Mouse (Mus musculus): ENCODE measurements around the gene Btg2.

DNA sequence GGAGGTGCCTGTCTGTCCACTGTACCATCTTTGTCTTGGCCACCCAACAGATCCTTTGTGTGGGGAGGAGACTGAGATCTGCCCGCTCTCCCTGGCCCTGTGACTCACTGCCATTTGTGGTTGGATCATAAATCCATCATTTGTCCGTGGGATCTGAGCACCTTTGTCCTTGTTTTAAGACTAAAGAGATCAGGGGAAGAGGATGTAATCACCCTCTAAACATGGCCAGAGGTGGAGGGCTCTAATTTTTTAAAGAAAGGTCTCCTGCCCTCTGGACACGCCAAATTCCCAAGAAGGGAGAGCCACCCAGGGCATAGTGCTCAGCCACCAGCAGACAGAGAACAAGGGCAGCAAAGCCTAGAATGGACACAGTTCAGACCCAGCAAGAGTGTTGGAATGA is 12.9 kb upstream of the Btg2 start:
- TF ChIP-seq CTCF (IDR thresholded peaks at IDR 0.05; ENCODE audit: extremely low read depth, insufficient read depth, low read length), result no peak
- no peak for TF ChIP-seq POLR2A (IDR thresholded peaks at IDR 0.05; ENCODE audit: extremely low read depth, insufficient read depth, low read length)
